Mouse (Mus musculus): ENCODE results near the gene Fli1.

- TF ChIP-seq CTCF (IDR thresholded peaks at IDR 0.05; ENCODE audit: low read depth), result no peak
- no peak for TF ChIP-seq EP300 (IDR thresholded peaks at IDR 0.05; ENCODE audit: low read depth)
These were observed 21.8 kb downstream of the Fli1 start for GRCm38 (mm10) chr9:32520821-32521220.

Measured in liver, embryonic 14.5 days (tissue).